Mouse (Mus musculus) gastrocnemius, adult 2 months (tissue): Measurements from ENCODE around the gene 4933402D24Rik. TPM values are rescaled to one million over a fixed set of nuclear protein-coding genes. Genes with fewer than 3 reads are reported as not detected.

ENCODE experiments used
- DNase-seq: peaks from one replicate; pipeline ENCODE4 v3.0.0; 2022
- H3K27ac ChIP-seq: fragments of 200-600 bp; 2 replicates; pipeline ENCODE4 v1.8.1; 2022; ENCODE audit warnings: mild to moderate bottlenecking
- H3K4me3 ChIP-seq: fragments of 200-600 bp; 2 replicates; pipeline ENCODE4 v1.8.1; 2022; ENCODE audit warnings: mild to moderate bottlenecking, moderate library complexity
- CTCF ChIP-seq: fragments of 200-600 bp; IDR thresholded peaks from 2 replicates; pipeline ENCODE4 v1.8.1; 2022; ENCODE audit warnings: antibody characterized with exemption, mild to moderate bottlenecking, moderate library complexity
- intact Hi-C: fragments of 180-260 bp; cut with DNase I; formaldehyde crosslinking; loops from one replicate; pipeline ENCODE4 v1.15.1; 2025
- total RNA-seq, 2 experiments: library from RNA; stranded (reverse); gene quantifications; 2 replicates each; pipeline ENCODE4 v1.2.3; 2021

Gene 4933402D24Rik
- total RNA-seq, 2 experiments from 2014 or later: not detected

- no peak for TF ChIP-seq CTCF
- intact Hi-C loops: no loop called here
- Histone ChIP-seq H3K27ac (peak overlapping the region; percentile 80), H3K4me3 (peak overlapping the region; percentile 97)
- no peak for DNase-seq
These were observed 39.3 kb downstream of the 4933402D24Rik start for GRCm38 (mm10) chr1:63729796-63730195.

GRCm38 (mm10) chr1:63720161-63720560, 48.9 kb downstream of the 4933402D24Rik start:
- Histone ChIP-seq H3K27ac (no peak overlapping the region), H3K4me3 (no peak overlapping the region)
- DNase-seq: no peak
- intact Hi-C loops: no loop called here
- TF ChIP-seq CTCF: no peak

GRCm38 (mm10) chr1:63708876-63709275, 60.2 kb downstream of the 4933402D24Rik start:
- intact Hi-C loops: no loop called here
- DNase-seq: no peak
- H3K4me3 ChIP-seq: no peak overlapping the region
- no peak overlapping the region for H3K27ac ChIP-seq
- no peak for TF ChIP-seq CTCF

DNA sequence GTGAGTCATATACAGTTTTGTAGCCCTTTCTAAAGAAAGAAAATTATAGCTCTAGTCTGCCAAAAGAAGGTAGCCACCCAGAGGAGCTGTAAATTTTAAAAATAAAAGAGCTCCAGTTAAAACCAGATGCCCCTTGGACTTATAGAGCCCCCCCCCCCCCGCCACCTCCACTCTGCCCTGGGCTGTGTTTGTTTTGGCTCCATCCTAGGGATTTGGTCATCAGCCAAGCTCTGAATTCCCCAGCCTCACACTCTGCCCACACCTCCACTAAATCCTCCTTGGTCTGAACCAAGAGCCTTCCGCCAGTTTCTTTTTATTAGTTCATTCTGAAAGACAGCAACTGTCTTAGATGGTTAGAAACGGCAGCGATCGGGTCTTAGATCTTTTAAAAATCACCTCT, 63.3 kb downstream of the 4933402D24Rik start:
- no peak for TF ChIP-seq CTCF
- Histone ChIP-seq H3K4me3 (no peak overlapping the region), H3K27ac (no peak overlapping the region)
- DNase-seq: no peak
- intact Hi-C loops: no loop called here

Other genes with a start within 250 kb of the 4933402D24Rik start
- gene Gm39653, start 153.3 kb downstream of the 4933402D24Rik start, total RNA-seq: not detected
- not detected for gene Dytn, start 82.3 kb downstream of the 4933402D24Rik start, total RNA-seq
- not detected for gene Mdh1b, start 38.9 kb downstream of the 4933402D24Rik start, total RNA-seq
- 10 to 100 TPM; 17.4 to 24.1 TPM for gene Fastkd2, start 38.7 kb downstream of the 4933402D24Rik start, total RNA-seq